Mouse (Mus musculus) hindbrain, postnatal 0 days (tissue): ENCODE measurements at regions not wholly inside any gene's neighbourhood (a gene's known extent, or its start where the extent isn't known, plus 50 kb on each side); places are given as distances from the start of the nearest gene placed in this dataset.

ENCODE experiments used
- ATAC-seq: fragments of 200-750 bp; cut with Nextera tagmentation; 2 replicates; pipeline ENCODE4 v1.8.0; 2017; ENCODE audit warnings: mild to moderate bottlenecking, moderate TSS enrichment, moderate library complexity
- DNase-seq: peaks from one replicate; pipeline ENCODE4 v3.0.0-alpha.2; 2015; ENCODE audit warnings: low spot score
- H3K27ac ChIP-seq: fragments of 300-500 bp; sonication (generic); 2 replicates; pipeline ENCODE4 v1.5.1; 2014; ENCODE audit warnings: mild to moderate bottlenecking
- H3K27me3 ChIP-seq: fragments of 300-500 bp; sonication (generic); 2 replicates; pipeline ENCODE4 v1.6.1; 2014; ENCODE audit warnings: low read length, mixed read lengths; ENCODE audit not compliant: insufficient read depth
- H3K36me3 ChIP-seq: fragments of 300-500 bp; sonication (generic); 2 replicates; pipeline ENCODE4 v1.6.1; 2014; ENCODE audit warnings: low read length, mixed read lengths; ENCODE audit not compliant: insufficient read depth
- H3K4me1 ChIP-seq: fragments of 300-500 bp; sonication (generic); 2 replicates; pipeline ENCODE4 v1.6.1; 2014; ENCODE audit warnings: antibody characterized with exemption, low read length, mixed read lengths; ENCODE audit not compliant: insufficient read depth
- H3K4me2 ChIP-seq: fragments of 300-500 bp; sonication (generic); 2 replicates; pipeline ENCODE4 v1.6.1; 2014; ENCODE audit warnings: low read depth, mild to moderate bottlenecking, low read length, moderate library complexity, mixed read lengths
- H3K4me3 ChIP-seq: fragments of 300-500 bp; sonication (generic); 2 replicates; pipeline ENCODE4 v1.5.1; 2014; ENCODE audit warnings: low read length
- H3K9ac ChIP-seq: fragments of 300-500 bp; sonication (generic); replicated peaks from 2 replicates; pipeline ENCODE4 v1.6.1; 2014; ENCODE audit warnings: mild to moderate bottlenecking, low read length, moderate library complexity, mixed read lengths
- H3K9me3 ChIP-seq: fragments of 300-500 bp; sonication (generic); 2 replicates; pipeline ENCODE4 v1.6.1; 2016; ENCODE audit warnings: low read length, mixed read lengths
- CTCF ChIP-seq: IDR thresholded peaks from 2 replicates; pipeline ENCODE4 v1.5.1; 2016; ENCODE audit warnings: antibody characterized with exemption, control low read depth, low read depth
- WGBS: fragments of 180-500 bp; shearing (Covaris S2); extraction: QIAGEN DNeasy Blood & Tissue Kit; methylation state at CpG from one replicate; pipeline ENCODE4 v1.1.7; 2014; 5-methylcytosine and 5-hydroxymethylcytosine counted together

GRCm38 (mm10) chr1:142838663-142839062, 801.8 kb upstream of the B3galt2 start:
- no peaks in the 10 kb centered on the region for H3K9me3 ChIP-seq

DNA sequence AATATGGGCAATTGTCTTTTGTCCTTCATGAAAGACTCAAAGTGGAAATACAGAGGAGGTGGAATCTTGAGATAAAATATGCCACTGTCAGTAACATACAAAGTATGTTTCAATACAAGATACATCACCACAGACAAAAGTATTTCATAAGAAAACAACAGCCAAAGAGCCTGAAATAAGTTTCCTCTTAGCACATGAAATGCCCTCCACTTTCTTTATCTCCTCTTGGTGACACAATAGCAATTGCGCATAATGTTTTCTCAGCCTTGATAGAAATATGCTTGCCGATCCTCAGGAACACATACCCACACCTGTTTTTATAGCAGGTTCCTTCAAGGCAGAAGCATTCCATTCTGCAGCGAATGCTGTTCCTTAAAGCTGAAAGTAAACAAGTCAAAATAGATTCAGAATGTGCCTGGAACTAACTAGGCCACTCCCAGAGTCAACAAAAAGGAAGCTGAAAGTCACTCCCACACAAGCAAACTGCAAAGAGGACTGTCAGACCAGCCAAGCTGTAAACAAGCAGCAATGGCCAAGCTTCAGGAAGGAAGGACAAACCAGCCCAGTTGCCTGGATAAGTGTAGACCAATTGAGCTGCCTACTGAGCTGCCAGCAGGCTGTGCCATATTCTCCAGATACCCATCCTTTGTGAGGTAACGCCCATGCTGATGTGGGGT, 773.3 kb upstream of the B3galt2 start:
- Histone ChIP-seq H3K27me3 (no peaks in the 10 kb centered on the region), H3K36me3 (no peaks in the 10 kb centered on the region), H3K9ac (no peak overlapping the region), H3K4me2 (no peak overlapping the region), H3K27ac (no peak overlapping the region), H3K9me3 (no peaks in the 10 kb centered on the region), H3K4me1 (no peaks in the 10 kb centered on the region), H3K4me3 (no peak overlapping the region)
- no peak for ATAC-seq
- DNase-seq = no peak
- no peak for TF ChIP-seq CTCF
- WGBS = 86% methylated on average over 4 of the region's 4 CpGs

More at GRCm38 (mm10) chr1:142838663-142839062, 801.8 kb upstream of the B3galt2 start:
- H3K4me3 ChIP-seq = no peak overlapping the region
- 76% methylated on average over 4 of the region's 4 CpGs for WGBS
- DNase-seq (no peak), ATAC-seq (no peak)
- no peaks in the 10 kb centered on the region for H3K4me1 ChIP-seq
- H3K27ac ChIP-seq = no peak overlapping the region
- no peak overlapping the region for H3K9ac ChIP-seq
- TF ChIP-seq CTCF = no peak
- H3K36me3 ChIP-seq = no peaks in the 10 kb centered on the region
- no peaks in the 10 kb centered on the region for H3K27me3 ChIP-seq
- H3K4me2 ChIP-seq = no peak overlapping the region

DNA sequence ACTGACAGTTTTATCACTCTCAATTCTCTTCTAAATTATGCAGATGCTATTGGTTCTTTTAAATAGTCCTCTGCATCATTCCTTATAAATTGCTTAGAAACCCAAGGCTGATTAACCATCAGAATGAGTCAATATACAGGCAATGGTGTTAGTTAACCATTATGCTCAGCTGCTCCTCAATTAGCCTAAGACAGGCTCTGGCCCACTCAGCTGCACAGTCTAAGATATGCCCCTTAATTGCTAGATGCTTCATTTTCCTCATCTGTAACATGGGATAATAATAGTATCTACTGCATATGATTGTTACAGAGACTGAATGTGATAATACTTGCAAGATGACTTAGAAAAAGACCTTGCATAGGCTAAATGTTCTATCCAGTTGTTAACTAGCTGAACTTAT, 748.6 kb upstream of the B3galt2 start:
- H3K9me3 ChIP-seq = no peaks in the 10 kb centered on the region
- no peak for DNase-seq
- H3K27me3 ChIP-seq = no peaks in the 10 kb centered on the region
- no peak overlapping the region for H3K27ac ChIP-seq
- H3K36me3 ChIP-seq = no peaks in the 10 kb centered on the region
- no peak overlapping the region for H3K4me2 ChIP-seq
- H3K9ac ChIP-seq = no peak overlapping the region
- no peak for ATAC-seq
- H3K4me3 ChIP-seq = no peak overlapping the region
- TF ChIP-seq CTCF = no peak
- H3K4me1 ChIP-seq = no peaks in the 10 kb centered on the region

- ATAC-seq = no peak
Measured at GRCm38 (mm10) chr1:142893156-142893555, 747.3 kb upstream of the B3galt2 start.

DNA sequence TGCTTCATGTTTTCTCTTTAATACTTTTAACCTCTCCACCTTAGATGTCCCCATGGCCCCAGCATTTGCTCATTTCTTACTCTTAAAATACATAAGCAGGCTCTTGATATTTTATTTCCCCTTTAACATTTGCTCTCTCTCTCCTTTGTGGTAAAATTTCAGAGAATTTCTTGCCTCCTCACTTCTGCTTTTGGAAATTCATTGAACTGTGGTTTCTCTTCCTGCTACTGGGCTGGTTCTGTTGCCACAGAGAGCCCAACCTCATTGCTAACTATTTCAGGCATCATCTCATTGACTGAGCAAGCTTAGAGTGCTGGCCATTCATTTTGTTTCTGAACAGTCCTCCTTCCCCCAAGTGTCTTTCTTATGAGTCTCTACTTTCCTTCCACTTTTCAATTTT, 746.3 kb upstream of the B3galt2 start:
- H3K9ac ChIP-seq = no peak overlapping the region
- no peaks in the 10 kb centered on the region for H3K9me3 ChIP-seq
- ATAC-seq (no peak), DNase-seq (no peak)
- H3K27me3 ChIP-seq = no peaks in the 10 kb centered on the region
- no peak overlapping the region for H3K4me3 ChIP-seq
- H3K27ac ChIP-seq = no peak overlapping the region
- no peaks in the 10 kb centered on the region for H3K4me1 ChIP-seq
- TF ChIP-seq CTCF = no peak
- no peak overlapping the region for H3K4me2 ChIP-seq
- no peaks in the 10 kb centered on the region for H3K36me3 ChIP-seq

More at GRCm38 (mm10) chr1:142893156-142893555, 747.3 kb upstream of the B3galt2 start:
- no peak for DNase-seq
- H3K4me1 ChIP-seq = no peaks in the 10 kb centered on the region
- H3K36me3 ChIP-seq = no peaks in the 10 kb centered on the region
- H3K9me3 ChIP-seq = no peaks in the 10 kb centered on the region
- no peak overlapping the region for H3K9ac ChIP-seq
- WGBS = 88% methylated on average over 2 of the region's 2 CpGs
- no peaks in the 10 kb centered on the region for H3K27me3 ChIP-seq
- H3K4me3 ChIP-seq = no peak overlapping the region
- no peak overlapping the region for H3K27ac ChIP-seq
- H3K4me2 ChIP-seq = no peak overlapping the region
- TF ChIP-seq CTCF = no peak

DNA sequence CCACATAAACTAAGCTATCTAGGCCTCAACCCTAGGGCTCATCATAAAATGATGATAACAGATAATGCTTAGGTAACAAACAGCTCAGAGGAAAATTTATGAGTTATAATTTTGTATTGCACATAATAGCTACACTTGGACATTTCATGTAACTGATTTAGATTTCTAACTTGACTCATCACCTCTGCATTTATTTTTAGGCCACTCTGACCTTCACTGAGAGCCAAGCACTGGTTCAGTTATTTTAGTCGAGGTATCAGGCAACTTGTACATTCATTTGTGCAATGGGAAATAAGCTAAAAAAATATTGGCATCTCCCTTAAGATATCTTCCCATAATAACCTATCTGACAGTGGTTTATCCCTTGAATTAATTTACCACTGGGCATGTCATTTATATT, 745.4 kb upstream of the B3galt2 start:
- Histone ChIP-seq H3K4me1 (no peaks in the 10 kb centered on the region), H3K4me2 (no peak overlapping the region), H3K27me3 (no peaks in the 10 kb centered on the region), H3K9ac (no peak overlapping the region), H3K27ac (no peak overlapping the region), H3K4me3 (no peak overlapping the region), H3K9me3 (no peaks in the 10 kb centered on the region), H3K36me3 (no peaks in the 10 kb centered on the region)
- ATAC-seq (no peak), DNase-seq (no peak)
- 64% methylated on average over 1 of the region's 1 CpGs for WGBS
- TF ChIP-seq CTCF = no peak

DNA sequence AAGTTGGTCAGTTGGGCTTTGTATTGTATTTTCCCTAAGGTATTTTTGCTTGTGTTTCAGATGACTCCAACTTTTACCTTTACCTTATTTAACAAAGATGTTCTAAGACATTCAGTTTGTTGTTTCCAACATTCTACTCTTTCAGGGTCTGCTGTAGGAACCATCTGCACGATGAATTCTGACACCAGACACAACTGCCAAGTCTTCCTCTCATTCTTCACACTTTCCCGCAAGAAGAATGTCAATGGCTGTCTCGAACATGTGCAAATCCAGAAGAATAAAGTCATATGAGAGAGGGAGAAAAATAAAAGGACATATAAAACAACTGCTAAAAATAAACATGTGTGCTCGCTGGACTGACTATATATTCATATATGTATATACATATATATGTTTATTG, 730.6 kb upstream of the B3galt2 start:
- Histone ChIP-seq H3K4me1 (no peaks in the 10 kb centered on the region), H3K9ac (no peak overlapping the region), H3K27ac (no peak overlapping the region)

More for the DNA sequence above, 730.6 kb upstream of the B3galt2 start:
- TF ChIP-seq CTCF = no peak
- 87% methylated on average over 4 of the region's 4 CpGs for WGBS
- Histone ChIP-seq H3K4me3 (no peak overlapping the region), H3K36me3 (no peaks in the 10 kb centered on the region), H3K27me3 (no peaks in the 10 kb centered on the region), H3K9me3 (no peaks in the 10 kb centered on the region), H3K4me2 (no peak overlapping the region)
- no peak for DNase-seq
- ATAC-seq = no peak
